Mouse (Mus musculus) MEL (cell line): ENCODE measurements at regions not wholly inside any gene's neighbourhood (a gene's known extent, or its start where the extent isn't known, plus 50 kb on each side); places are given as distances from the start of the nearest gene placed in this dataset.

Experiments
- DNase-seq: peaks from one replicate; pipeline ENCODE4 v3.0.0; 2011; ENCODE audit warnings: low read depth, low spot score
- H3K27ac ChIP-seq: 2 replicates; pipeline ENCODE4 v1.5.1; 2012; ENCODE audit warnings: low read depth, mild to moderate bottlenecking, control low read depth, low read length, moderate library complexity; ENCODE audit not compliant: control insufficient read depth
- H3K27me3 ChIP-seq, 2 experiments: fragments of 150-350 bp in 1 of 2; sonication (generic) in 1 of 2; 2 replicates each; pipeline ENCODE4 v1.6.1; 2012; ENCODE audit warnings: low read length in 2 of 2, mild to moderate bottlenecking in 2 of 2, improper control_type of control experiment in 1 of 2, moderate library complexity in 1 of 2; ENCODE audit not compliant: insufficient read depth in 2 of 2, control insufficient read depth in 1 of 2
- H3K36me3 ChIP-seq, 2 experiments: 2 replicates each; pipeline ENCODE4 v1.6.1; 2012 to 2014; ENCODE audit warnings: low read length in 2 of 2, improper control_type of control experiment in 1 of 2, inconsistent platforms in 1 of 2, mild to moderate bottlenecking in 1 of 2; ENCODE audit not compliant: insufficient read depth in 2 of 2, control insufficient read depth in 1 of 2
- H3K4me1 ChIP-seq, 2 experiments: fragments of 150-350 bp in 1 of 2; sonication (generic) in 1 of 2; 2 replicates each; pipeline ENCODE4 v1.6.1; 2012; ENCODE audit warnings: low read length in 2 of 2, improper control_type of control experiment in 1 of 2, mild to moderate bottlenecking in 1 of 2; ENCODE audit not compliant: insufficient read depth in 2 of 2, control insufficient read depth in 1 of 2
- H3K4me3 ChIP-seq, 2 experiments: fragments of 150-350 bp in 1 of 2; sonication (generic) in 1 of 2; 2 replicates each; pipeline ENCODE4 v1.5.1; 2012; ENCODE audit warnings: low read depth in 2 of 2, low read length in 2 of 2, mild to moderate bottlenecking in 2 of 2, moderate library complexity in 2 of 2, control low read depth in 1 of 2, improper control_type of control experiment in 1 of 2; ENCODE audit not compliant: control insufficient read depth in 1 of 2, insufficient read depth in 1 of 2
- H3K79me2 ChIP-seq: 2 replicates; pipeline ENCODE4 v1.6.1; 2012; ENCODE audit warnings: mild to moderate bottlenecking, low read length, moderate library complexity; ENCODE audit not compliant: control insufficient read depth, poor library complexity, insufficient read depth
- H3K9ac ChIP-seq: 2 replicates; pipeline ENCODE4 v1.6.1; 2012; ENCODE audit warnings: low read depth, mild to moderate bottlenecking, control low read depth, low read length, moderate library complexity; ENCODE audit not compliant: control insufficient read depth, poor library complexity, severe bottlenecking
- H3K9me3 ChIP-seq: fragments of 150-350 bp; sonication (generic); replicated peaks from 2 replicates; pipeline ENCODE4 v1.6.1; 2012; ENCODE audit warnings: mild to moderate bottlenecking, low read length, improper control_type of control experiment, moderate library complexity; ENCODE audit not compliant: insufficient read depth
- BHLHE40 ChIP-seq: IDR thresholded peaks from 2 replicates; pipeline ENCODE4 v1.6.1; 2012; ENCODE audit warnings: low read depth, mild to moderate bottlenecking, inconsistent platforms, low read length, improper control_type of control experiment, borderline replicate concordance
- CTCF ChIP-seq, 3 experiments: IDR thresholded peaks in 2 of 3; conservative IDR thresholded peaks in 1 of 3; 2 replicates each; pipeline ENCODE4 v1.5.1; 2011 to 2012; ENCODE audit warnings: low read length in 3 of 3, low read depth in 2 of 3, mild to moderate bottlenecking in 2 of 3, improper control_type of control experiment in 1 of 3, inconsistent platforms in 1 of 3, mixed read lengths in 1 of 3, moderate library complexity in 1 of 3; ENCODE audit not compliant: control insufficient read depth in 1 of 3, insufficient read depth in 1 of 3, poor library complexity in 1 of 3, severe bottlenecking in 1 of 3
- E2F4 ChIP-seq: IDR thresholded peaks from 2 replicates; pipeline ENCODE4 v1.6.1; 2011; ENCODE audit warnings: low read depth, low read length, improper control_type of control experiment, borderline replicate concordance
- ELF1 ChIP-seq: IDR thresholded peaks from 2 replicates; pipeline ENCODE4 v1.6.1; 2014; ENCODE audit warnings: low read depth, mild to moderate bottlenecking, inconsistent platforms, low read length, improper control_type of control experiment, moderate library complexity
- ETS1 ChIP-seq: IDR thresholded peaks from 2 replicates; pipeline ENCODE4 v1.6.1; 2012; ENCODE audit warnings: low read depth, mild to moderate bottlenecking, inconsistent platforms, low read length, improper control_type of control experiment, moderate library complexity
- GATA1 ChIP-seq: IDR thresholded peaks from 2 replicates; pipeline ENCODE4 v1.6.1; 2011; ENCODE audit warnings: low read depth, low read length, improper control_type of control experiment
- JUND ChIP-seq: IDR thresholded peaks from 2 replicates; pipeline ENCODE4 v1.6.1; 2011; ENCODE audit warnings: low read depth, mild to moderate bottlenecking, improper control_type of control experiment, low read length
- KAT2A ChIP-seq: conservative IDR thresholded peaks from 2 replicates; pipeline ENCODE4 v1.6.1; 2012; ENCODE audit warnings: low read depth, low read length, improper control_type of control experiment, inconsistent platforms
- MEF2A ChIP-seq: IDR thresholded peaks from 2 replicates; pipeline ENCODE4 v1.6.1; 2014; ENCODE audit warnings: low read depth, mild to moderate bottlenecking, inconsistent platforms, low read length, improper control_type of control experiment; ENCODE audit not compliant: poor library complexity, insufficient replicate concordance, severe bottlenecking; ENCODE audit errors: extremely low read depth
- MXI1 ChIP-seq: IDR thresholded peaks from 2 replicates; pipeline ENCODE4 v1.6.1; 2011; ENCODE audit warnings: mild to moderate bottlenecking, low read depth, low read length, improper control_type of control experiment
- MYB ChIP-seq: IDR thresholded peaks from 2 replicates; pipeline ENCODE4 v1.6.1; 2011; ENCODE audit warnings: mild to moderate bottlenecking, low read depth, low read length, improper control_type of control experiment
- MYC ChIP-seq: IDR thresholded peaks from 2 replicates; pipeline ENCODE4 v1.6.1; 2011; ENCODE audit warnings: low read depth, mild to moderate bottlenecking, low read length, improper control_type of control experiment, moderate library complexity
- NELFE ChIP-seq: IDR thresholded peaks from 2 replicates; pipeline ENCODE4 v1.6.1; 2011; ENCODE audit warnings: low read depth, low read length, improper control_type of control experiment
- POLR2A ChIP-seq, 2 experiments: IDR thresholded peaks; 2 replicates each; pipeline ENCODE4 v1.6.1; 2011 to 2012; ENCODE audit warnings: low read length in 2 of 2, mild to moderate bottlenecking in 2 of 2, control low read depth in 1 of 2, improper control_type of control experiment in 1 of 2, low read depth in 1 of 2, moderate library complexity in 1 of 2; ENCODE audit not compliant: control insufficient read depth in 1 of 2, insufficient read depth in 1 of 2, poor library complexity in 1 of 2
- POLR2AphosphoS2 ChIP-seq: IDR thresholded peaks from 2 replicates; pipeline ENCODE4 v1.6.1; 2011; ENCODE audit warnings: low read length, improper control_type of control experiment
- SMC3 ChIP-seq: IDR thresholded peaks from 2 replicates; pipeline ENCODE4 v1.6.1; 2011; ENCODE audit warnings: low read depth, low read length, improper control_type of control experiment
- TAL1 ChIP-seq: IDR thresholded peaks from 2 replicates; pipeline ENCODE4 v1.6.1; 2012; ENCODE audit warnings: mild to moderate bottlenecking, inconsistent platforms, low read length, moderate library complexity, mixed read lengths
- TBP ChIP-seq: IDR thresholded peaks from 2 replicates; pipeline ENCODE4 v1.8.0; 2011; ENCODE audit warnings: low read depth, low read length, improper control_type of control experiment
- TCF12 ChIP-seq: IDR thresholded peaks from 2 replicates; pipeline ENCODE4 v1.6.1; 2014; ENCODE audit warnings: low read depth, mild to moderate bottlenecking, inconsistent platforms, low read length, improper control_type of control experiment, moderate library complexity
- USF1 ChIP-seq: IDR thresholded peaks from 2 replicates; pipeline ENCODE4 v1.6.1; 2014; ENCODE audit warnings: low read depth, mild to moderate bottlenecking, inconsistent platforms, low read length, improper control_type of control experiment, moderate library complexity
- USF2 ChIP-seq, 2 experiments: IDR thresholded peaks; 2 replicates each; pipeline ENCODE4 v1.6.1; 2011 to 2012; ENCODE audit warnings: improper control_type of control experiment in 2 of 2, low read length in 2 of 2, borderline replicate concordance in 1 of 2, inconsistent platforms in 1 of 2, low read depth in 1 of 2, mild to moderate bottlenecking in 1 of 2; ENCODE audit not compliant: insufficient read depth in 1 of 2
- ZC3H11A ChIP-seq: IDR thresholded peaks from 2 replicates; pipeline ENCODE4 v1.6.1; 2012; ENCODE audit warnings: low read depth, mild to moderate bottlenecking, inconsistent platforms, low read length, improper control_type of control experiment
- ZKSCAN1 ChIP-seq: IDR thresholded peaks from 2 replicates; pipeline ENCODE4 v1.6.1; 2012; ENCODE audit warnings: low read depth, mild to moderate bottlenecking, inconsistent platforms, low read length, improper control_type of control experiment, moderate library complexity

- H3K27ac ChIP-seq, result no peak overlapping the region
- DNase-seq, result no peak
Observed at GRCm38 (mm10) chr14:14599990-14600389, 102.1 kb upstream of the Slc4a7 start.

GRCm38 (mm10) chr14:14603439-14603838 lies 98.6 kb upstream of the Slc4a7 start:
- Histone ChIP-seq H3K27me3 (no peaks in the 10 kb centered on the region), H3K36me3 (no peaks in the 10 kb centered on the region), H3K9me3 (no peaks in the 10 kb centered on the region), H3K9ac (no peak overlapping the region), H3K4me3 (no peak overlapping the region), H3K4me1 (no peaks in the 10 kb centered on the region), H3K27ac (no peak overlapping the region), H3K79me2 (no peaks in the 10 kb centered on the region)
- TF ChIP-seq NELFE (no peak), TBP (no peak), MYC (no peak), SMC3 (no peak), USF1 (no peak), TAL1 (no peak), ZC3H11A (no peak), CTCF (IDR thresholded peaks at IDR 0.05 in 2 of 3, conservative IDR thresholded peaks at IDR 0.05 in 1 of 3; ENCODE audit: control insufficient read depth in 1 of 3, insufficient read depth in 1 of 3, low read depth in 2 of 3, low read length in 3 of 3, poor library complexity in 1 of 3, severe bottlenecking in 1 of 3) (no peak), GATA1 (no peak), ZKSCAN1 (no peak), BHLHE40 (no peak), MXI1 (no peak), POLR2AphosphoS2 (no peak), MYB (no peak)
- no peak for DNase-seq

More at GRCm38 (mm10) chr14:14599990-14600389, 102.1 kb upstream of the Slc4a7 start:
- H3K36me3 ChIP-seq, result no peaks in the 10 kb centered on the region
- H3K4me3 ChIP-seq, result no peak overlapping the region
- H3K27me3 ChIP-seq, result no peaks in the 10 kb centered on the region
- H3K79me2 ChIP-seq, result no peaks in the 10 kb centered on the region
- H3K9me3 ChIP-seq, result no peaks in the 10 kb centered on the region
- H3K4me1 ChIP-seq, result no peaks in the 10 kb centered on the region
- H3K9ac ChIP-seq, result no peak overlapping the region
- TF ChIP-seq USF1 (no peak), ELF1 (no peak), POLR2A (IDR thresholded peaks at IDR 0.05; ENCODE audit: control insufficient read depth in 1 of 2, insufficient read depth in 1 of 2, low read depth in 1 of 2, low read length in 2 of 2, poor library complexity in 1 of 2) (no peak), MYB (no peak), E2F4 (no peak)

GRCm38 (mm10) chr14:14607074-14607473 lies 95.0 kb upstream of the Slc4a7 start:
- Histone ChIP-seq H3K9me3 (no peaks in the 10 kb centered on the region), H3K27me3 (no peaks in the 10 kb centered on the region), H3K4me1 (no peaks in the 10 kb centered on the region), H3K4me3 (no peak overlapping the region), H3K36me3 (no peaks in the 10 kb centered on the region), H3K79me2 (no peaks in the 10 kb centered on the region)
- DNase-seq, result no peak
- TF ChIP-seq JUND, result no peak
- no peak for TF ChIP-seq TBP
- TF ChIP-seq MEF2A, result no peak
- TF ChIP-seq MYC, result no peak
- no peak for TF ChIP-seq MYB
- no peak for TF ChIP-seq KAT2A
- no peak for TF ChIP-seq USF2 (IDR thresholded peaks at IDR 0.05; ENCODE audit: borderline replicate concordance in 1 of 2, insufficient read depth in 1 of 2, low read depth in 1 of 2, low read length in 2 of 2)
- TF ChIP-seq ETS1, result no peak
- no peak for TF ChIP-seq TCF12
- TF ChIP-seq, all 39 proteins: peak for 0
- no peak overlapping the region for H3K27ac ChIP-seq
- H3K9ac ChIP-seq, result no peak overlapping the region
